Mouse (Mus musculus): ENCODE measurements at regions not wholly inside any gene's neighbourhood (a gene's known extent, or its start where the extent isn't known, plus 50 kb on each side); places are given as distances from the start of the nearest gene placed in this dataset.

GRCm38 (mm10) chr8:115525149-115525548, 182.4 kb downstream of the Maf start:
- Histone ChIP-seq H3K9ac (replicated peaks) (no peak overlapping the region), H3K27ac (no peak overlapping the region), H3K36me3 (no peaks in the 10 kb centered on the region), H3K4me1 (replicated peaks) (0 out of 2 replicates have a peak, but pooled peaks cover 2% of the 10 kb centered on the region), H3K27me3 (no peaks in the 10 kb centered on the region), H3K9me3 (no peaks in the 10 kb centered on the region; the same call in 1 of the 2 replicates), H3K4me2 (no peak overlapping the region), H3K4me3 (replicated peaks) (no peak overlapping the region)
- ATAC-seq (ENCODE audit: insufficient number of reproducible peaks, insufficient read depth, low FRiP score, low TSS enrichment, low read depth), result no peak
- WGBS, result 82% methylated on average over 8 of the region's 8 CpGs

DNA sequence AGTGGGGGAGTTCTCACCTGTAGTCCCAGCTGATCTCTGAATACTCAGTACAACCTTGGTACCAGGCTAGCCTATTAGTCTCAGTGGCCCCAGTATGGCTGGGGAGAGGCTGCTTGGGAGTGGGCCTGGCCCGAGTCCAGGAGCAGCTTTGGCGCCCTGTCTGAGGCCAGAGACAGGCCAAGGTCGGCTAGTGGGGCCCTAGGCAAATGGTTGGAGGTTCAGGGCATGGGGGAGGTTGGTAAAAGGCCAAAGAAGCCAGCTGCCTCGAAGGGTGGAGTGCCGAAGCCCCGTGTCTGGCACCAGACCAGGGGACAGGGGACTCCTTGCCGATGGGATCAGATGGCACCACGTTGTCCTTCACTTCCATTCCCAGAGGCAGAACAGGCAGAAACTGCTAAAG, 182.9 kb downstream of the Maf start:
- no peak overlapping the region for H3K4me3 ChIP-seq (replicated peaks)
- H3K27ac ChIP-seq, result no peak overlapping the region
- WGBS, result 79% methylated on average over 8 of the region's 8 CpGs
- no peak overlapping the region for H3K4me2 ChIP-seq
- H3K9me3 ChIP-seq, result no peaks in the 10 kb centered on the region; the same call in 1 of the 2 replicates
- no peaks in the 10 kb centered on the region for H3K36me3 ChIP-seq
- H3K27me3 ChIP-seq, result no peaks in the 10 kb centered on the region
- ATAC-seq (ENCODE audit: insufficient number of reproducible peaks, insufficient read depth, low FRiP score, low TSS enrichment, low read depth), result no peak
- 0 out of 2 replicates have a peak, but pooled peaks cover 1% of the 10 kb centered on the region for H3K4me1 ChIP-seq (replicated peaks)
- H3K9ac ChIP-seq (replicated peaks), result no peak overlapping the region

GRCm38 (mm10) chr8:115522527-115522926, 185.1 kb downstream of the Maf start:
- H3K27ac ChIP-seq, result no peak overlapping the region
- H3K4me3 ChIP-seq (replicated peaks), result no peak overlapping the region
- no peak overlapping the region for H3K9ac ChIP-seq (replicated peaks)
- no peak for ATAC-seq (ENCODE audit: insufficient number of reproducible peaks, insufficient read depth, low FRiP score, low TSS enrichment, low read depth)
- 75% methylated on average over 5 of the region's 5 CpGs for WGBS
- no peak overlapping the region for H3K4me2 ChIP-seq
- no peaks in the 10 kb centered on the region for H3K36me3 ChIP-seq
- no peaks in the 10 kb centered on the region for H3K27me3 ChIP-seq
- no peaks in the 10 kb centered on the region; the same call in 1 of the 2 replicates for H3K9me3 ChIP-seq
- H3K4me1 ChIP-seq (replicated peaks), result no peaks in the 10 kb centered on the region

DNA sequence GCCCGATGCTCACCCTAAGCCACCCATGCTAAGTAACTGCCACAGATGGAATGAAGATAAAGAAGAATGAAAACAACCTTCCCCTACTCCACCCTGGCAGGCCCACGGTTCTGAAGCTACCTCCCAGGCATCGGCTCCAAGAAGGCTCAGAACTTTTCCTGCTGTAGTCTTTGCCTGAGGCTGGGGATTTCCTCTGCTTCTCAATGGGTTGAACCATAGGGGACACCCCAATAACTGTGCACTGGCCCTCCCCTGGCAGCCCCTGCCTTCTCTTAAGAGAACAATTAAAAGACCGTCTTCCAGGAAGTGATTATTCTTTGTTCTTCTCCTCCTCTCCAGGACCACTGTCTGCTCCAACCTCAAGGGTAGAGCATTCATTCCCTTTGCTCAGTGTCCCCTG, 191.9 kb downstream of the Maf start:
- H3K4me2 ChIP-seq, result no peak overlapping the region
- 72% methylated on average over 4 of the region's 4 CpGs for WGBS
- ATAC-seq (ENCODE audit: insufficient number of reproducible peaks, insufficient read depth, low FRiP score, low TSS enrichment, low read depth), result no peak

DNA sequence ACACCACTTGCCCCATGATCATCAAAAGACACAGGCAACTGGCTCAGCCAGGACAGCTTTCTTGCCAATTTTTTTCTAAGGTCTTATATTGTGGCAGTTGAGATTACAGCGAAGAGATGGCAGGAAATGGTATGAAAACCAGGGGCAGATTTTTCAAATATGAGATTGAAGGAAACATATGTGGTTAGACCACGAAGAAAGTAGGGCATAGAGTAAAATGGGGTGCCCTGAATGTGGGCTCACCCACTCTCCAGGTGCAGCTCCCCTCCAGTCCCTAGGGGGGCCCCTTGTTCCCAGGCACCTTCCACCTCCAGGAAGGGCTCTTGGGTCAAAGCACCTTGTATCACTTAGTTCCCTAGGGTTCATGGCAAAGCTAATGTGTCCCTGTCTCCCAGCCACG, 193.1 kb downstream of the Maf start:
- 77% methylated on average over 3 of the region's 3 CpGs for WGBS
- H3K9me3 ChIP-seq, result no peaks in the 10 kb centered on the region
- H3K4me3 ChIP-seq (replicated peaks), result no peak overlapping the region
- no peaks in the 10 kb centered on the region; the same call in 1 of the 2 replicates for H3K4me1 ChIP-seq (replicated peaks)
- peaks cover 11% of the 10 kb centered on the region; the same call in 1 of the 2 replicates for H3K27me3 ChIP-seq
- H3K4me2 ChIP-seq, result no peak overlapping the region
- H3K27ac ChIP-seq, result no peak overlapping the region
- no peak overlapping the region for H3K9ac ChIP-seq (replicated peaks)
- no peak for ATAC-seq (ENCODE audit: insufficient number of reproducible peaks, insufficient read depth, low FRiP score, low TSS enrichment, low read depth)
- H3K36me3 ChIP-seq, result no peaks in the 10 kb centered on the region

More for the DNA sequence above, 191.9 kb downstream of the Maf start:
- Histone ChIP-seq H3K9ac (replicated peaks) (no peak overlapping the region), H3K4me1 (replicated peaks) (no peaks in the 10 kb centered on the region; the same call in 1 of the 2 replicates), H3K4me3 (replicated peaks) (no peak overlapping the region), H3K36me3 (no peaks in the 10 kb centered on the region), H3K9me3 (no peaks in the 10 kb centered on the region; the same call in 1 of the 2 replicates), H3K27ac (no peak overlapping the region), H3K27me3 (peaks cover 11% of the 10 kb centered on the region; the same call in 1 of the 2 replicates)

DNA sequence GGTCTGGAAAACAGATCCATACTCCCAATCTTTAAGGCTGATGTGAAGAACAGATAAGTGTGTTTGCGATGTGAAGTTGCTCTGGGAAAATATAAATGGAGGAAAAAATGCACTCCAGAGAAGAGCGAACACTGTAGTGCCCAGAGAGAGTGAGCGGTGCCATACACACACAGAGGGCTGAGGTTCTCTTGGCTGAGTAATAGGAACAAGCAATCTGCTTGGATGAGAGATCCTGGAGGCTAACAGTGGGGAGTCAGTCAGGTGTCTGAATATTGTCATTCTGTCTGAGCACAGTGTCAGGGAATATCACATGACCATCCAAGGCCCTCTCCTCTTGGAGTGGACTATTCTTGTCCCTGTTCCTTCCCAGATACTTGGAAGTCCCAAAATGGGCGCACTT, 200.4 kb downstream of the Maf start:
- no peak overlapping the region for H3K4me3 ChIP-seq (replicated peaks)
- no peak overlapping the region for H3K27ac ChIP-seq
- no peaks in the 10 kb centered on the region for H3K9me3 ChIP-seq
- H3K9ac ChIP-seq (replicated peaks), result no peak overlapping the region
- ATAC-seq (ENCODE audit: insufficient number of reproducible peaks, insufficient read depth, low FRiP score, low TSS enrichment, low read depth), result no peak
- H3K27me3 ChIP-seq, result no peaks in the 10 kb centered on the region
- 95% methylated on average over 4 of the region's 4 CpGs for WGBS
- H3K4me2 ChIP-seq, result no peak overlapping the region
- H3K36me3 ChIP-seq, result no peaks in the 10 kb centered on the region
- H3K4me1 ChIP-seq (replicated peaks), result no peaks in the 10 kb centered on the region; the same call in 1 of the 2 replicates

DNA sequence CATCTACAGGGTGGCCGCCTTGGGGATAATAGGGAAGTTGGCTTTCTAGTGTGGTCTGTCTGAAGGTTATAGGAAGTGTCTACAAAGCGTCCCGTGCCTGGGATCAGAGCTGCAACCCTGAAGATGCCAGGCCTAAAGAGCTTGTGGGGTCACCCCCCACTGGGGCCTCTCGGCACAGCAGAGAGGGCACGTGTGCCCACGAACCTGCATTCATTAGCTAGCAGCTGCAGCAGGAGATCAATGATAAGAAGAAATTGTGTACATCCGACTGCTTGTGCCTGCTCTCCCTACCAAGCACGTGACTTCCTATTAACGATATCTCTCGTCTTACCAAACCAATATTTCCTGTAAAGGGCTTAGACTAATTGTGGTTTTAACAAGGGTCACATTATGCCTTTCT, 200.9 kb downstream of the Maf start:
- 66% methylated on average over 10 of the region's 10 CpGs for WGBS
- Histone ChIP-seq H3K36me3 (no peaks in the 10 kb centered on the region), H3K27me3 (no peaks in the 10 kb centered on the region), H3K4me1 (replicated peaks) (no peaks in the 10 kb centered on the region; the same call in 1 of the 2 replicates), H3K27ac (no peak overlapping the region), H3K9ac (replicated peaks) (no peak overlapping the region), H3K4me2 (no peak overlapping the region), H3K4me3 (replicated peaks) (no peak overlapping the region), H3K9me3 (no peaks in the 10 kb centered on the region)
- no peak for ATAC-seq (ENCODE audit: insufficient number of reproducible peaks, insufficient read depth, low FRiP score, low TSS enrichment, low read depth)

DNA sequence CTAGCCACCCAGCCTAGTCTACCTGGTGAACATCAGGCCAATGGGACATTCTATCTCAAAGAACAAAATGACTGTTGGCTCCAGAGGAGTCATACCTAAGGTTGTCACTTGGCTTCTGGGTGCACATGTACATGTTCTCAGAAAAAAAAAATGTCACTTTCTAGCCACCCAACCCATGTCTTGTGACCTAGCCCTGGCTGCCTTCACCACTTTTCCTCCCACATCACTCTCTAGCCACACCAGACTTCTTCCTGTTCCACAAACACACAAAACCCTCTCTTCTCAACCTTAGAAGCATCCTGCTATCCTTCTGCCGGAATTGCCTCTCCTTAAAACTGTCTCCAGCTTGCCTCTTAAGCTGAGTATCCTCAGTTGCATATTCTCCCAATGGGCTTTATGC, 211.6 kb downstream of the Maf start:
- Histone ChIP-seq H3K4me2 (no peak overlapping the region), H3K36me3 (no peaks in the 10 kb centered on the region), H3K9ac (replicated peaks) (no peak overlapping the region), H3K9me3 (no peaks in the 10 kb centered on the region), H3K4me3 (replicated peaks) (no peak overlapping the region), H3K4me1 (replicated peaks) (no peaks in the 10 kb centered on the region), H3K27me3 (no peaks in the 10 kb centered on the region), H3K27ac (no peak overlapping the region)
- WGBS, result 78% methylated on average over 1 of the region's 1 CpGs
- ATAC-seq (ENCODE audit: insufficient number of reproducible peaks, insufficient read depth, low FRiP score, low TSS enrichment, low read depth), result no peak

DNA sequence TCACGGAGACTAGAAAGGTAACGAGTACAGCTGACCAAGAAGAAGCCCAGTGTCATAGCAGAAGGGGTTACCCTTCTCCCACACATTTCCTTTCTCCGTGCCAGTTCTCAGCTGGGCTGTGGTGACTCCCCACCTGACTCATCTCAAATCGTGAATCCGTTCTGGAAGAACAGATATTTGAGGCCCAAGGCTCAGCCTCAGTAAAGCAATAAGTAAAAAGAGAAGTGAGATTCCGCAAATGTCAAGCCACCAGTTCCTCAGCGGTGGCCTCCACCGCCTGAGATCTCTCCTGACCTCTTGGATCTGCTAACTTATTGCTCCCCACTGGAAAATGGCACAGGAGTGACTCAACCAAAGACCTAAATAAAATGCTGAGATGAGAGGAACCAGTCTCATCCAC, 213.2 kb downstream of the Maf start:
- Histone ChIP-seq H3K9ac (replicated peaks) (no peak overlapping the region), H3K4me1 (replicated peaks) (no peaks in the 10 kb centered on the region), H3K9me3 (no peaks in the 10 kb centered on the region), H3K27me3 (no peaks in the 10 kb centered on the region), H3K4me2 (no peak overlapping the region), H3K4me3 (replicated peaks) (no peak overlapping the region), H3K27ac (no peak overlapping the region), H3K36me3 (no peaks in the 10 kb centered on the region)
- WGBS, result 92% methylated on average over 8 of the region's 8 CpGs
- no peak for ATAC-seq (ENCODE audit: insufficient number of reproducible peaks, insufficient read depth, low FRiP score, low TSS enrichment, low read depth)

DNA sequence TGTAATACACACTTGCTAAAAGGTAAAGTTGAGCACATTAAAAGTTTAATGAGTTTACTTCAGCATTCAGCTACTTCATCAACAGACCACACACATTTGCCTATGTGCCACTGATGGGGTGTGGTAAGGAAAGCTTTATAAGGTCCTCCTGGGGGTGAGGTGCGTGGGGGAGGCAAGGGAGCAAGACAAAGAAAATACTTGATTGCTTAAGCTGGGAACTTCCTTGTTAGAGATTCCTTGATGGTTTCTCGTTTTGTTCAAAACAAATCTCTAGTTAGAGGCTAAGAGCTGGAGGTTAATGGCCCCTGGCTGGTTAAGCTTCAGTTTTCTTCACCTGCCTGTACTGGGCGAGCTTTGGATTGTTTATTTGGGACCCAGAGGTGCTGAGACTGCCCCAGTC, 220.7 kb downstream of the Maf start:
- Histone ChIP-seq H3K27ac (no peak overlapping the region), H3K9ac (replicated peaks) (no peak overlapping the region), H3K36me3 (no peaks in the 10 kb centered on the region), H3K9me3 (no peaks in the 10 kb centered on the region), H3K4me3 (replicated peaks) (no peak overlapping the region), H3K4me2 (no peak overlapping the region), H3K27me3 (no peaks in the 10 kb centered on the region), H3K4me1 (replicated peaks) (peaks cover 23% of the 10 kb centered on the region)
- WGBS, result 19% methylated on average over 3 of the region's 3 CpGs
- ATAC-seq (ENCODE audit: insufficient number of reproducible peaks, insufficient read depth, low FRiP score, low TSS enrichment, low read depth), result no peak

DNA sequence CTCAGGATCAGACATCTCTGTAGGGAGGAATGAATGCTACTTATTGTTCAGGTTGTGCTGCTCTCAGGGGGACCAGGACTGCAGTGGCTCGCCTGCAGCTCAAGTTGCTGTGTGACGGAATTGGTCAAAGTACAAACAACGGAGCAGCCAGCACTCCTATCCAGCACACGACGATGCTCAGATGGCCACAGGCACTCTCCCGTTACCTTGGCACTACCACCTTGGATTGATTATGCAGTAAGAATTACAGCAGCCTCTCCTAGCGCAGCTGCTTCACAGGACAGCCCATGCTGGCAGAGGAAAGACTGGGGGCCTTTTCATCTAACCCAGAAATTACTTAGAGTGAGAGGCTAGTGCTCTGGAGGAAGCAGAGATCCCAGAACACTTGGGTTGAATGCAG, 226.5 kb downstream of the Maf start:
- no peak for ATAC-seq (ENCODE audit: insufficient number of reproducible peaks, insufficient read depth, low FRiP score, low TSS enrichment, low read depth)
- no peak overlapping the region for H3K9ac ChIP-seq (replicated peaks)
- WGBS, result 12% methylated on average over 7 of the region's 7 CpGs
- peak overlapping the region; percentile 35; the same call in 1 of the 2 replicates for H3K27ac ChIP-seq
- H3K9me3 ChIP-seq, result no peaks in the 10 kb centered on the region
- no peak overlapping the region for H3K4me3 ChIP-seq (replicated peaks)
- no peaks in the 10 kb centered on the region for H3K36me3 ChIP-seq
- H3K27me3 ChIP-seq, result no peaks in the 10 kb centered on the region; the same call in 1 of the 2 replicates
- peak overlapping the region; percentile 21; the same call in 1 of the 2 replicates for H3K4me2 ChIP-seq
- peaks cover 25% of the 10 kb centered on the region for H3K4me1 ChIP-seq (replicated peaks)

DNA sequence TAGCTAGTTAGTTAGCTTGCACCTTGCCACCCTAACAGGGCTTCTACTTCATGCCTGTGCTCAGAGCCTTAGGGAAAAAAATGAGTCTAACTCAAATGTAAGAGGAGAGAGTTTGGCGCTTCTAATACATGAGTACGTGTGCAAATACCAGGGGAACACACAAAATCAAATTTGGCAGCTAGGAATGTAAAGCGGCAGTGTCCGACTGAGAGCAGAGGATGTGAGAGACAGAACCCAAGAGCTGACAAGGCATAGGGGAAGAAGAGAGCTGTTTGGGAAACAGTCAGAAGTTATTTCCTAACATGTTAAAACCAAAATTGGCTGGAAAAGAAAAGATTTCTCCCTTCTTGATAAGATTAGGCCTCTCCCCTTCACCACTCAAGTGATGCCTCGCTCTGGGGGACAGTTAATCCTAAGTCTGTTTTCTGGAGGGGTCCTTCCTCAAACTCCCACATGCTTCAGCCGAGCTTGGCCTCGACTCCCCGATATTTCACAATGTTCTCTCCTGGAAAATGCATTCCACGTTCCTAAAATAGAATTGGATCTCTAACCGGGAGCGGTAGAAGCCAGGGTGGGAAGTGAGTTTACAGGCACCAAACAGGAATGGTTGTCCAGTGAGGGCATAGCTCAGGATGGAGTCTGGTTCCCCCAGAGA, 229.1 kb downstream of the Maf start:
- no peak overlapping the region for H3K4me3 ChIP-seq (replicated peaks)
- peaks cover 25% of the 10 kb centered on the region for H3K4me1 ChIP-seq (replicated peaks)
- no peak overlapping the region for H3K27ac ChIP-seq
- no peaks in the 10 kb centered on the region for H3K9me3 ChIP-seq
- peaks cover 5% of the 10 kb centered on the region; the same call in 1 of the 2 replicates for H3K27me3 ChIP-seq
- no peaks in the 10 kb centered on the region for H3K36me3 ChIP-seq
- 86% methylated on average over 11 of the region's 11 CpGs for WGBS
- H3K9ac ChIP-seq (replicated peaks), result no peak overlapping the region
- no peak for ATAC-seq (ENCODE audit: insufficient number of reproducible peaks, insufficient read depth, low FRiP score, low TSS enrichment, low read depth)
- no peak overlapping the region for H3K4me2 ChIP-seq

All from limb, embryonic 12.5 days (tissue).